Mouse (Mus musculus) G1E (cell line): ENCODE results near the gene Gm7075. TPM values are rescaled to one million over a fixed set of nuclear protein-coding genes. Genes with fewer than 3 reads are reported as not detected.

Source experiments
- ATAC-seq: 2 replicates; pipeline ENCODE4 v1.8.0; 2016; ENCODE audit warnings: mild to moderate bottlenecking; ENCODE audit not compliant: insufficient number of reproducible peaks, poor library complexity, low FRiP score, severe bottlenecking; ENCODE audit errors: extremely low read depth
- DNase-seq: peaks from one replicate; pipeline ENCODE4 v3.0.0; 2012; ENCODE audit warnings: low spot score
- H3K27me3 ChIP-seq: 2 replicates; pipeline ENCODE4 v1.6.1; 2012; ENCODE audit warnings: mild to moderate bottlenecking, low read length, inconsistent platforms; ENCODE audit not compliant: insufficient read depth
- H3K36me3 ChIP-seq: replicated peaks from 2 replicates; pipeline ENCODE3; 2012; ENCODE audit warnings: mild to moderate bottlenecking, inconsistent platforms
- H3K4me1 ChIP-seq: 2 replicates; pipeline ENCODE4 v1.6.1; 2012; ENCODE audit warnings: low read depth, low read length, inconsistent platforms, mixed read lengths; ENCODE audit not compliant: insufficient read depth
- H3K4me3 ChIP-seq: 2 replicates; pipeline ENCODE4 v1.5.1; 2012; ENCODE audit warnings: low read depth, mild to moderate bottlenecking, inconsistent platforms, low read length, moderate library complexity, mixed read lengths
- H3K9me3 ChIP-seq: replicated peaks from 2 replicates; pipeline ENCODE4 v1.6.1; 2012; ENCODE audit warnings: inconsistent platforms
- CTCF ChIP-seq: IDR thresholded peaks from 2 replicates; pipeline ENCODE4 v1.5.1; 2012; ENCODE audit warnings: low read depth, low read length, inconsistent platforms, mixed read lengths
- GATA1 ChIP-seq: IDR thresholded peaks from 2 replicates; pipeline ENCODE4 v1.6.1; 2012; ENCODE audit warnings: borderline replicate concordance, low read length, inconsistent platforms, mixed read lengths
- GATA2 ChIP-seq: IDR thresholded peaks from 2 replicates; pipeline ENCODE4 v1.6.1; 2012; ENCODE audit warnings: low read depth, low read length, inconsistent platforms, borderline replicate concordance
- POLR2AphosphoS5 ChIP-seq: IDR thresholded peaks from 2 replicates; pipeline ENCODE4 v1.6.1; 2012; ENCODE audit warnings: low read depth, low read length, inconsistent platforms; ENCODE audit not compliant: insufficient replicate concordance
- TAL1 ChIP-seq: conservative IDR thresholded peaks from 2 replicates; pipeline ENCODE4 v1.6.1; 2012; ENCODE audit warnings: low read depth, low read length, inconsistent platforms, mixed read lengths
- polyA plus RNA-seq: library from polyadenylated mRNA; stranded (reverse); fragments of >175 nt; gene quantifications from 2 replicates; pipeline ENCODE4 v1.2.3, GENCODE M21; 2012
- total RNA-seq, 2 experiments: library from RNA; stranded (forward) in 1 of 2; stranded (reverse) in 1 of 2; fragments of 200-1000 nt in 1 of 2; fragments of >200 nt in 1 of 2; fragmentation: Nextera tagmentation in 1 of 2; gene quantifications; 2 replicates each; pipeline ENCODE4 v1.2.3; 2014 to 2017

Gm7075 gene
- total and polyA plus RNA-seq, 3 experiments = not detected

DNA sequence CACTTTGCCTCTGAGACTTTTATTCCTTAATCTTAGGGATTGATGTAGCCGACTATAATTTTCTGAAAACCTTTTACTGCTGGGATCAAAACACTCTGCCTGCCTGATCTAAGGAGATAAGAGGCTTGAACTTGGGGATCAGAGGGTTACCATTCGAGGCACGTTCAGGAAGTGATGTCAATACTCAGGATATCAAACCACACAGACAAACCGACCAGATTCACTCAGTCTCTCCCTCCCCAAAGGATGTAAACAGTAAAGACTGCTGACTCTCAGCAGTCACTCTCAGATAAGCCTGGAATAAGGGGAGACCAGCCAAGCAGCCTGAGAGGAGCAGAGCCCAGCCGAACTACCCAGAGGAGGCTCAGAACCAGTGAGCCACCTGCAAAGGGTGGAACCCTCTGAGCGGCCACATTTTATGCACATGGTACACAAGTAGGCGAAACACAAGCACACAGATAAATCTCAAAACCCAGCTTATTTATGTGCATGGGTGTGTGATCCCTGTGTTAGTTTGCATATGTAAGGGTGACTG is 18.2 kb upstream of the Gm7075 start:
- no peaks in the 10 kb centered on the region for H3K36me3 ChIP-seq
- no peaks in the 10 kb centered on the region for H3K9me3 ChIP-seq
- no peaks in the 10 kb centered on the region for H3K27me3 ChIP-seq
- DNase-seq = no peak
- TF ChIP-seq POLR2AphosphoS5 (no peak), TAL1 (no peak), GATA1 (no peak), GATA2 (no peak), CTCF (no peak)
- H3K4me3 ChIP-seq = no peak overlapping the region
- no peak for ATAC-seq
- no peaks in the 10 kb centered on the region for H3K4me1 ChIP-seq

DNA sequence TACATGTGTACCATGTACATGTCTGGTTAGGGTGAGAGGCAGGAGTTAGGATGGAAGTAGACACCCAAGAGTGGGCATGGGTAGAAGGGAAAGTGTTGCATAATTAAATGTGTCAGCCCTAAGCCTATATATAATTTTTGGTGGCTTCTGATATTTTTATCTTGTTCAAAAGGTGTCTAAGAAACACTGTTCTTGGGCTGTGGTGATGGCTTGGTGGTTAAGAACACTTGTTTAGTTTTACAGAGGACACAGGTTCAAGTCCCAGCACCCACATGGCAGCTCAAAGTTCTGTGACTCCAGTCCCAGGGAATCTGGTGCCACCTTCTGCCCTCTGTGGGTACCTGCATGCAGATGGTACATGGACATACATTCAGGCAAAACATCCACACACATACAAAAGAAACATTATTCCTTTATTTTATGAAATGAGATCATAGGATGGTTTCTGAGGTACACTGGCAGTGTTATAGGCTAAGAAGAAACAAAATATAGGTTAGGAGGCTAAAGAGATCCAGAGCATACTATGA is 17.2 kb upstream of the Gm7075 start:
- no peaks in the 10 kb centered on the region for H3K36me3 ChIP-seq
- H3K4me1 ChIP-seq = no peaks in the 10 kb centered on the region
- no peaks in the 10 kb centered on the region for H3K9me3 ChIP-seq
- no peak overlapping the region for H3K4me3 ChIP-seq
- DNase-seq (no peak), ATAC-seq (no peak)
- no peaks in the 10 kb centered on the region for H3K27me3 ChIP-seq
- no peak for TF ChIP-seq GATA1
- no peak for TF ChIP-seq GATA2
- no peak for TF ChIP-seq CTCF
- no peak for TF ChIP-seq TAL1
- no peak for TF ChIP-seq POLR2AphosphoS5

DNA sequence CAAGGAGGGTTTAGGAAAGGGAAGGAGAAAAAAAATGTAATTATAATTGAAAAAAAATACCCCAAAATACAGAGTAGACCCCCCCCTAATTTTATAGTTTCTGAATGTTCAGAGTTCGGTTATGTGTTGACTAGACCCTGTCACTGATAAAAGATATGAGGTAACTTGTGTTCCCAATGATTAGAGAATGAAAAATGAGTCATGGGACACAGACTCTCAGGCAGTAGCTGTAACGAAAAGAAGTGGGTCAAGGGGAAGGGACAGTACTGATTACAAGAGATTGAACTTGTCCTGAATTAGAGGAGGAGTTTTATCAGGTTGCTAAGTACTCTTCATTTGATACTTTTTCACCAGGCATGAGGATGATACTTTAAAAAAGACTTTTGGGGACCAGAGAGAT is 11.3 kb upstream of the Gm7075 start:
- no peak for TF ChIP-seq GATA2
- no peaks in the 10 kb centered on the region for H3K36me3 ChIP-seq
- H3K27me3 ChIP-seq = no peaks in the 10 kb centered on the region
- peaks cover 5% of the 10 kb centered on the region for H3K4me1 ChIP-seq
- DNase-seq (no peak), ATAC-seq (no peak)
- H3K4me3 ChIP-seq = no peak overlapping the region
- no peaks in the 10 kb centered on the region for H3K9me3 ChIP-seq

DNA sequence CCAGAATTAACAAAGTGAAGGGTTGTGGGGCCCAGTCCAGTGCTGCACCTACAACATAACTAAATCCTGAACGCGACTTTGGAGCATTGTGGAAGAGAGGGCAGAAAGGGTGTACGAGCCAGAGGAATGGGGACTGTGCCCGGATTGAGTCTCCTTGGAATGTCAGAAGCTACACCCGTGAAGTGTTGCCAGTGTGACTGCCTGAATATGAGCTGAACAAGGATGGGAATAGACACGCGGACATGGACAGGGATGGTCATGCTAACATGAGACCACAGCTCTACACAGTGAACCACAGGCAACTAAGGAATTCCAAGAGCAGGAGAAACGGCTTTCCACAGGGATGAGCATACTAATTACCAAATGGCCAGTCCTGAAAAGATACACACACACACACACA is 10.5 kb upstream of the Gm7075 start:
- Histone ChIP-seq H3K4me3 (no peak overlapping the region), H3K27me3 (no peaks in the 10 kb centered on the region), H3K4me1 (peaks cover 5% of the 10 kb centered on the region), H3K9me3 (no peaks in the 10 kb centered on the region), H3K36me3 (no peaks in the 10 kb centered on the region)
- DNase-seq = no peak
- ATAC-seq = no peak
- TF ChIP-seq GATA1 (no peak), POLR2AphosphoS5 (no peak), TAL1 (no peak), CTCF (no peak), GATA2 (no peak)

GRCm38 (mm10) chr10:63431221-63431736 is 9.7 kb upstream of the Gm7075 start:
- Histone ChIP-seq H3K9me3 (no peaks in the 10 kb centered on the region), H3K4me3 (no peak overlapping the region), H3K27me3 (0 out of 2 replicates have a peak, but pooled peaks cover 2% of the 10 kb centered on the region), H3K4me1 (peaks cover 5% of the 10 kb centered on the region), H3K36me3 (no peaks in the 10 kb centered on the region)
- ATAC-seq (no peak), DNase-seq (no peak)
- no peak for TF ChIP-seq POLR2AphosphoS5
- no peak for TF ChIP-seq CTCF
- TF ChIP-seq GATA2 = no peak
- TF ChIP-seq TAL1 = no peak
- TF ChIP-seq GATA1 = no peak

DNA sequence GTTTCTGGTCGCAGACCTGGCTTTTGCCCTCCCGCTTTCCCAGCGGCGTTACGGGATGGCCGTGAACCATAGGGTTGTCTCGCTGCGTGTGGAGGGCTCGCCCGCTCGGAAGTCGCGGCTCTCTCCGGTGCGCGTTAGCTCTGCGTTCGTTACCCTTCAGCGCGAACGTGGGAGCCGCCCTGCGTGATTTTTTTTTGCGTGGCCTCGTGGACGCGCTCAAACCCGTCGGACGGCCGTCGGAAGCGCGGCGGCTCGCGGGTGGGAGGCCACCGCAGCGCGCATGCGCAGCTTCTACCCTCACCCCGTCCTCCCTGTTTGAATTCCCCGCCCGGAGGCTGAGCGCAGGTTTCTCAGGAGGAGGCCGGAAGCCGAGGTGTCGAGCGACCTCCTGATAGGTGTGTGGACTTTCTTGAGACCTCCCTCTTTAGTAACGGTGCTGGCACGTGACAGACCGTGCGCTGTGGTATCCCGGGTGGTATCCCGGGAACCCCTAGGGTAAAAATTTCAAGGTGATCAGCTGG is 8.3 kb upstream of the Gm7075 start, which contains the start of gene Ctnna3:
Gene Ctnna3, plus strand, starts transcription at position 314 of the 521 bp plus-strand sequence.
- ATAC-seq (peak; percentile 93), DNase-seq (peak; percentile 86)
- TF ChIP-seq GATA2 (no peak), POLR2AphosphoS5 (no peak), GATA1 (no peak), TAL1 (no peak), CTCF (no peak)
- H3K36me3 ChIP-seq = no peaks in the 10 kb centered on the region
- H3K4me1 ChIP-seq = peaks cover 5% of the 10 kb centered on the region
- peak within 1 kb of the TSS; percentile 79 for H3K4me3 ChIP-seq
- H3K27me3 ChIP-seq = 0 out of 2 replicates have a peak, but pooled peaks cover 2% of the 10 kb centered on the region
- H3K9me3 ChIP-seq = no peaks in the 10 kb centered on the region
